Mouse (Mus musculus) heart, embryonic 15.5 days (tissue): ENCODE results near the gene Efhd1. TPM values are rescaled to one million over a fixed set of nuclear protein-coding genes. Genes with fewer than 3 reads are reported as not detected.

Experiments used
- ATAC-seq: fragments of 200-750 bp; cut with Nextera tagmentation; replicated peaks from 2 replicates; pipeline ENCODE4 v1.8.0; 2017; ENCODE audit warnings: low read depth, moderate TSS enrichment; ENCODE audit not compliant: insufficient number of reproducible peaks, insufficient read depth, low FRiP score
- H3K27ac ChIP-seq: fragments of 300-500 bp; sonication (generic); 2 replicates; pipeline ENCODE4 v1.5.1; 2015; ENCODE audit warnings: mild to moderate bottlenecking, inconsistent platforms
- H3K27me3 ChIP-seq: fragments of 300-500 bp; sonication (generic); 2 replicates; pipeline ENCODE4 v1.6.1; 2015; ENCODE audit warnings: inconsistent platforms
- H3K36me3 ChIP-seq: fragments of 300-500 bp; sonication (generic); 2 replicates; pipeline ENCODE4 v1.6.1; 2015; ENCODE audit warnings: mild to moderate bottlenecking, inconsistent platforms
- H3K4me1 ChIP-seq: fragments of 300-500 bp; sonication (generic); replicated peaks from 2 replicates; pipeline ENCODE4 v1.6.1; 2015; ENCODE audit warnings: inconsistent platforms
- H3K4me2 ChIP-seq: fragments of 300-500 bp; sonication (generic); 2 replicates; pipeline ENCODE4 v1.6.1; 2015; ENCODE audit warnings: inconsistent platforms, mild to moderate bottlenecking, moderate library complexity
- H3K4me3 ChIP-seq: fragments of 300-500 bp; sonication (generic); 2 replicates; pipeline ENCODE4 v1.5.1; 2015; ENCODE audit warnings: mild to moderate bottlenecking, inconsistent platforms
- H3K9ac ChIP-seq: fragments of 300-500 bp; sonication (generic); 2 replicates; pipeline ENCODE4 v1.6.1; 2015; ENCODE audit warnings: mild to moderate bottlenecking, inconsistent platforms
- H3K9me3 ChIP-seq: fragments of 300-500 bp; sonication (generic); replicated peaks from 2 replicates; pipeline ENCODE4 v1.6.1; 2016; ENCODE audit warnings: inconsistent platforms
- WGBS: fragments of 180-500 bp; shearing (Covaris S2); methylation state at CpG from one replicate; pipeline ENCODE4 v1.1.7; 2015; ENCODE audit warnings: mixed read lengths; 5-methylcytosine and 5-hydroxymethylcytosine counted together
- polyA plus RNA-seq: library from polyadenylated mRNA; unstranded; fragments of >200 nt; fragmentation: Nextera tagmentation; extraction: Ambion mirVana; gene quantifications from 2 replicates; pipeline ENCODE4 v1.2.1, GENCODE M21; 2015

Gene Efhd1
- polyA plus RNA-seq, 1 experiment from 2014 or later: 0.23 TPM

GRCm38 (mm10) chr1:87287105-87287504 lies 22.9 kb downstream of the Efhd1 start:
- Histone ChIP-seq H3K36me3 (no peaks in the 10 kb centered on the region), H3K4me1 (peaks cover 3% of the 10 kb centered on the region; the same call in 1 of the 2 replicates), H3K27ac (no peak overlapping the region), H3K4me2 (no peak overlapping the region), H3K9me3 (no peaks in the 10 kb centered on the region), H3K9ac (no peak overlapping the region), H3K4me3 (no peak overlapping the region), H3K27me3 (no peaks in the 10 kb centered on the region)
- ATAC-seq: no peak
- WGBS: 64% methylated on average over 2 of the region's 2 CpGs

DNA sequence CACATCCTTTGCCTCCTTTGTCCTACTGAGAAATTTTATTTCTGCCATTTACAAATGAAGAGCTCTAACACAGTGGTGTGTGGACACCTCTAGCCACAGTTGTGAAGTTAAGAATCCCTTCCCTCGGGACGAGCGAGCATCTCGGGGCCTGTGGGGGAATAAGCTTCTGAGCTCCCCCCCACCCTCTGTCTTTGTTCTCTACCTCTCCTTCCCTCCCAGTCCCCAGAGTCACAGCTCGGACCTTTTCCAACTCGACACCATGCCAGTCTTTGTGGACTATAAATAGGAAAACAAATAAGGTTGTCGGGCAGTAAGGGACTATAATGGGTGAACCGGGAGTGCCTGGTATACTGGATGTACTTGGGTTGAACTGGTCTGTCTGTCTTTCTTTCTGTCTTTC lies 27.3 kb downstream of the Efhd1 start:
- no peaks in the 10 kb centered on the region for H3K27me3 ChIP-seq
- H3K27ac ChIP-seq: no peak overlapping the region
- no peaks in the 10 kb centered on the region for H3K9me3 ChIP-seq
- 56% methylated on average over 8 of the region's 8 CpGs for WGBS
- no peak for ATAC-seq
- no peak overlapping the region for H3K4me3 ChIP-seq
- no peaks in the 10 kb centered on the region for H3K36me3 ChIP-seq
- no peak overlapping the region for H3K9ac ChIP-seq
- H3K4me1 ChIP-seq: peaks cover 5% of the 10 kb centered on the region; the same call in 1 of the 2 replicates
- H3K4me2 ChIP-seq: no peak overlapping the region

DNA sequence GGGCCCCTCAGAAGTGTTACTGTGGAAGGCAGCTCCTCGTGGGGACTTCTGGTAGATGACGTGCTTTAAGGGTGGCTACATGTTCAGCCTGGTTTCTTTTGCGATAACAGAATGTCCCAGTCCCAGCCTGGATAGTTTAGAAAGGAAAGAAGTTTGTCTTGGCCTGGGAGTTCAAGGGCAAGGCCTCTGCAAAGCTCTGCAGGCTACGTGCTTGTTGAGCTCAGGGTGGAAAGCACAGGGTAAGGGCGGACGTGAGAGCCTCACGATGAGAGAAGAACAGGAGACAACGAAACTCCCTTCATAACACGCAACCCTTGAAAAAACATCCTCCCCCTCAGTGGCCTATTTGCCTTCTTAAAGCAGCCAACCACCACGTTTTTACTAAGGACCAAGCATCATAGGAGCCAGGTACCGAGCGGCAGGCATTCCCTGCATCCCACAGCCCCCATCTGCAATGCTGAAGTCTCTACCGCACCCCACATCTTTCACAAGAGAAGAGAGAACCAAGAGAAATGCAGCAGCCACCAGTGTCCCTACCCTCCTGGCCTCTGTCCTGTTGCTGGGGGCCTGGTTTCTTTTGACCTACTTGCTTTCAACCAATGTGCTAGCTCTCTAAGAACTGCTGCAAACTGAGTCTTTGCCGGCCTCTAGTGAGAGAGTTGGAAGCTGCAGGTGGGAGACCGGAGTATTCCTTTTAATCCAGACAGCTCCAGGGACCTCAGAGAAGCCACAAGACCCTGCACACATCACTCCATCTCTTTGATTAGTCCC lies 28.4 kb downstream of the Efhd1 start:
- no peak overlapping the region for H3K4me2 ChIP-seq
- no peak overlapping the region for H3K27ac ChIP-seq
- no peaks in the 10 kb centered on the region for H3K9me3 ChIP-seq
- H3K9ac ChIP-seq: no peak overlapping the region
- H3K36me3 ChIP-seq: no peaks in the 10 kb centered on the region
- H3K27me3 ChIP-seq: no peaks in the 10 kb centered on the region
- 67% methylated on average over 15 of the region's 15 CpGs for WGBS
- no peak overlapping the region for H3K4me3 ChIP-seq
- H3K4me1 ChIP-seq: peaks cover 5% of the 10 kb centered on the region; the same call in 1 of the 2 replicates
- no peak for ATAC-seq

GRCm38 (mm10) chr1:87294063-87294710 lies 30.0 kb downstream of the Efhd1 start:
- no peak overlapping the region for H3K4me2 ChIP-seq
- no peak for ATAC-seq
- no peaks in the 10 kb centered on the region for H3K9me3 ChIP-seq
- 72% methylated on average over 4 of the region's 4 CpGs for WGBS
- H3K4me1 ChIP-seq: peaks cover 5% of the 10 kb centered on the region; the same call in 1 of the 2 replicates
- H3K36me3 ChIP-seq: no peaks in the 10 kb centered on the region
- no peak overlapping the region for H3K27ac ChIP-seq
- H3K27me3 ChIP-seq: no peaks in the 10 kb centered on the region
- no peak overlapping the region for H3K4me3 ChIP-seq
- no peak overlapping the region for H3K9ac ChIP-seq

DNA sequence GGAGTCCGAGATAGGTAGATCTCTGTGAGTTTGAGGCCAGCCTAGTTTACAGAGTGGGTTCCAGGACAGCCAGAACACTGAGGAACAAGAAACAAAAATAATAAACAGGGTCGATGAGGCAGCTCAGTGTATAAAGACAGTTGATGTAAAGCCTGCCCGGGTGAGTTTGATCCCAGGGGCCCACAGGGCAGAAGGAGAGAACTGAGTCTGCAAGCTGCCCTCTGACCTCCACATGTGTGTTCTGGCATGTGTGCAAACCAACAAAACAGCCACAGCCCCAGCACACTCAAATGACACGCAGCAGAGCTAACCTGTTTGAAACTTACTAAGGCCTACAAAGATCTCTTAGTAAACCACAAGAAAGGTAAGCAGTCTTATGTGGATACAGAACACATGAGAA lies 30.8 kb downstream of the Efhd1 start:
- Histone ChIP-seq H3K9ac (no peak overlapping the region), H3K36me3 (no peaks in the 10 kb centered on the region), H3K27ac (no peak overlapping the region), H3K9me3 (no peaks in the 10 kb centered on the region), H3K27me3 (no peaks in the 10 kb centered on the region), H3K4me2 (no peak overlapping the region), H3K4me3 (no peak overlapping the region), H3K4me1 (peaks cover 5% of the 10 kb centered on the region; the same call in 1 of the 2 replicates)
- 63% methylated on average over 4 of the region's 4 CpGs for whole genome bisulfite sequencing
- ATAC-seq: no peak

- no peak for ATAC-seq
- H3K9ac ChIP-seq: no peak overlapping the region
Observed at GRCm38 (mm10) chr1:87297346-87297925, 33.3 kb downstream of the Efhd1 start.

GRCm38 (mm10) chr1:87300360-87301286 lies 36.5 kb downstream of the Efhd1 start:
- H3K9me3 ChIP-seq: no peaks in the 10 kb centered on the region
- H3K4me2 ChIP-seq: no peak overlapping the region
- H3K9ac ChIP-seq: no peak overlapping the region
- ATAC-seq: no peak
- no peaks in the 10 kb centered on the region for H3K4me1 ChIP-seq
- H3K36me3 ChIP-seq: no peaks in the 10 kb centered on the region
- no peaks in the 10 kb centered on the region for H3K27me3 ChIP-seq
- whole genome bisulfite sequencing: 66% methylated on average over 14 of the region's 14 CpGs
- H3K4me3 ChIP-seq: no peak overlapping the region
- no peak overlapping the region for H3K27ac ChIP-seq

More at GRCm38 (mm10) chr1:87297346-87297925, 33.3 kb downstream of the Efhd1 start:
- H3K27me3 ChIP-seq: no peaks in the 10 kb centered on the region
- WGBS: 81% methylated on average over 10 of the region's 10 CpGs
- H3K4me1 ChIP-seq: no peaks in the 10 kb centered on the region
- H3K27ac ChIP-seq: no peak overlapping the region
- H3K9me3 ChIP-seq: no peaks in the 10 kb centered on the region
- H3K4me2 ChIP-seq: no peak overlapping the region
- H3K36me3 ChIP-seq: no peaks in the 10 kb centered on the region
- no peak overlapping the region for H3K4me3 ChIP-seq

GRCm38 (mm10) chr1:87301971-87302370 lies 37.8 kb downstream of the Efhd1 start:
- no peak overlapping the region for H3K27ac ChIP-seq
- H3K9me3 ChIP-seq: no peaks in the 10 kb centered on the region
- H3K4me2 ChIP-seq: no peak overlapping the region
- WGBS: 86% methylated on average over 2 of the region's 2 CpGs
- no peak for ATAC-seq
- no peaks in the 10 kb centered on the region for H3K27me3 ChIP-seq
- no peaks in the 10 kb centered on the region for H3K36me3 ChIP-seq
- no peak overlapping the region for H3K4me3 ChIP-seq
- no peak overlapping the region for H3K9ac ChIP-seq
- H3K4me1 ChIP-seq: no peaks in the 10 kb centered on the region

- Histone ChIP-seq H3K4me2 (no peak overlapping the region), H3K9me3 (no peaks in the 10 kb centered on the region), H3K27ac (no peak overlapping the region), H3K4me1 (no peaks in the 10 kb centered on the region), H3K27me3 (no peaks in the 10 kb centered on the region), H3K4me3 (no peak overlapping the region), H3K36me3 (no peaks in the 10 kb centered on the region), H3K9ac (no peak overlapping the region)
- no peak for ATAC-seq
- WGBS: 90% methylated on average over 3 of the region's 3 CpGs
Observed at GRCm38 (mm10) chr1:87308952-87309351, 44.8 kb downstream of the Efhd1 start.

- Histone ChIP-seq H3K9ac (no peak overlapping the region), H3K4me2 (no peak overlapping the region), H3K27ac (no peak overlapping the region), H3K4me3 (no peak overlapping the region), H3K36me3 (no peaks in the 10 kb centered on the region), H3K4me1 (no peaks in the 10 kb centered on the region), H3K9me3 (no peaks in the 10 kb centered on the region), H3K27me3 (no peaks in the 10 kb centered on the region)
- ATAC-seq: no peak
- WGBS: 69% methylated on average over 16 of the region's 16 CpGs
Observed at GRCm38 (mm10) chr1:87309621-87310020, 45.5 kb downstream of the Efhd1 start.

- Histone ChIP-seq H3K9ac (no peak overlapping the region), H3K9me3 (no peaks in the 10 kb centered on the region), H3K4me1 (peaks cover 5% of the 10 kb centered on the region), H3K36me3 (no peaks in the 10 kb centered on the region), H3K27me3 (no peaks in the 10 kb centered on the region), H3K4me2 (no peak overlapping the region), H3K4me3 (no peak overlapping the region), H3K27ac (no peak overlapping the region)
- ATAC-seq: no peak
- 62% methylated on average over 2 of the region's 2 CpGs for WGBS
Observed at GRCm38 (mm10) chr1:87312681-87313080, 48.5 kb downstream of the Efhd1 start.
